Mouse (Mus musculus): ENCODE results near the gene Zfp661. TPM values are rescaled to one million over a fixed set of nuclear protein-coding genes. Genes with fewer than 3 reads are reported as not detected.
A peak's percentile ranks its signal among the peaks of the same experiment; 100 is the strongest.

The Zfp661 gene
- polyA plus RNA-seq, 1 experiment from 2014 or later = 2.5 TPM

- peak; percentile 84 for ATAC-seq (replicated peaks; ENCODE audit: extremely low read depth, insufficient read depth, low FRiP score)
- H3K36me3 ChIP-seq (ENCODE audit: control insufficient read depth, insufficient read depth) = no peaks in the 10 kb centered on the region
- peak overlapping the region; percentile 73 for H3K4me2 ChIP-seq (ENCODE audit: low read depth, low read length)
- H3K4me3 ChIP-seq (ENCODE audit: low read length) = peak overlapping the region; percentile 83
- peak overlapping the region; percentile 83 for H3K9ac ChIP-seq (ENCODE audit: low read length)
- no peak overlapping the region for H3K27ac ChIP-seq (ENCODE audit: low read length)
- under 1% methylated on average over 24 of the region's 24 CpGs for WGBS
- peaks cover 20% of the 10 kb centered on the region for H3K4me1 ChIP-seq (ENCODE audit: control insufficient read depth, insufficient read depth, low read length)
- no peaks in the 10 kb centered on the region for H3K27me3 ChIP-seq (ENCODE audit: control insufficient read depth, insufficient read depth, low read length)
- H3K9me3 ChIP-seq (replicated peaks; ENCODE audit: control insufficient read depth, low read length) = no peaks in the 10 kb centered on the region
Observed at GRCm38 (mm10) chr2:127584436-127584858, 2.4 kb downstream of the Zfp661 start.

- H3K9ac ChIP-seq (ENCODE audit: low read length) = no peak overlapping the region
- H3K9me3 ChIP-seq (replicated peaks; ENCODE audit: control insufficient read depth, low read length) = peaks cover 11% of the 10 kb centered on the region
- H3K27ac ChIP-seq (ENCODE audit: low read length) = no peak overlapping the region
- 59% methylated on average over 1 of the region's 1 CpGs for WGBS
- H3K27me3 ChIP-seq (ENCODE audit: control insufficient read depth, insufficient read depth, low read length) = no peaks in the 10 kb centered on the region
- peaks cover 10% of the 10 kb centered on the region for H3K36me3 ChIP-seq (ENCODE audit: control insufficient read depth, insufficient read depth)
- ATAC-seq (replicated peaks; ENCODE audit: extremely low read depth, insufficient read depth, low FRiP score) = no peak
- no peak overlapping the region for H3K4me3 ChIP-seq (ENCODE audit: low read length)
- no peak overlapping the region for H3K4me2 ChIP-seq (ENCODE audit: low read depth, low read length)
- H3K4me1 ChIP-seq (ENCODE audit: control insufficient read depth, insufficient read depth, low read length) = no peaks in the 10 kb centered on the region
Observed at GRCm38 (mm10) chr2:127573322-127573721, 13.6 kb downstream of the Zfp661 start.

- Histone ChIP-seq H3K9ac (ENCODE audit: low read length) (no peak overlapping the region), H3K27me3 (ENCODE audit: control insufficient read depth, insufficient read depth, low read length) (peaks cover 8% of the 10 kb centered on the region; the same call in 1 of the 2 replicates), H3K36me3 (ENCODE audit: control insufficient read depth, insufficient read depth) (no peaks in the 10 kb centered on the region), H3K4me2 (ENCODE audit: low read depth, low read length) (peak overlapping the region; percentile 36; the same call in 1 of the 2 replicates), H3K4me1 (ENCODE audit: control insufficient read depth, insufficient read depth, low read length) (peaks cover 2% of the 10 kb centered on the region; the same call in 1 of the 2 replicates), H3K4me3 (ENCODE audit: low read length) (0 out of 2 replicates have a peak overlapping the region, but pooled peaks have one; percentile 15), H3K27ac (ENCODE audit: low read length) (no peak overlapping the region), H3K9me3 (replicated peaks; ENCODE audit: control insufficient read depth, low read length) (no peaks in the 10 kb centered on the region)
- 17% methylated on average over 18 of the region's 18 CpGs for WGBS
- ATAC-seq (replicated peaks; ENCODE audit: extremely low read depth, insufficient read depth, low FRiP score) = peak; percentile 88
Observed at GRCm38 (mm10) chr2:127559070-127559966, 27.6 kb downstream of the Zfp661 start.

- ATAC-seq (replicated peaks; ENCODE audit: extremely low read depth, insufficient read depth, low FRiP score) = no peak
- Histone ChIP-seq H3K36me3 (ENCODE audit: control insufficient read depth, insufficient read depth) (no peaks in the 10 kb centered on the region), H3K27ac (ENCODE audit: low read length) (no peak overlapping the region), H3K4me2 (ENCODE audit: low read depth, low read length) (no peak overlapping the region), H3K9me3 (replicated peaks; ENCODE audit: control insufficient read depth, low read length) (no peaks in the 10 kb centered on the region), H3K4me3 (ENCODE audit: low read length) (no peak overlapping the region), H3K4me1 (ENCODE audit: control insufficient read depth, insufficient read depth, low read length) (no peaks in the 10 kb centered on the region), H3K27me3 (ENCODE audit: control insufficient read depth, insufficient read depth, low read length) (no peaks in the 10 kb centered on the region), H3K9ac (ENCODE audit: low read length) (no peak overlapping the region)
- 44% methylated on average over 5 of the region's 5 CpGs for WGBS
Observed at GRCm38 (mm10) chr2:127551078-127551477, 35.8 kb downstream of the Zfp661 start.

- H3K4me1 ChIP-seq (ENCODE audit: control insufficient read depth, insufficient read depth, low read length) = no peaks in the 10 kb centered on the region
- H3K36me3 ChIP-seq (ENCODE audit: control insufficient read depth, insufficient read depth) = no peaks in the 10 kb centered on the region
- 73% methylated on average over 1 of the region's 1 CpGs for WGBS
- H3K4me3 ChIP-seq (ENCODE audit: low read length) = no peak overlapping the region
- no peak overlapping the region for H3K9ac ChIP-seq (ENCODE audit: low read length)
- ATAC-seq (replicated peaks; ENCODE audit: extremely low read depth, insufficient read depth, low FRiP score) = no peak
- H3K4me2 ChIP-seq (ENCODE audit: low read depth, low read length) = no peak overlapping the region
- no peaks in the 10 kb centered on the region for H3K9me3 ChIP-seq (replicated peaks; ENCODE audit: control insufficient read depth, low read length)
- no peaks in the 10 kb centered on the region for H3K27me3 ChIP-seq (ENCODE audit: control insufficient read depth, insufficient read depth, low read length)
- no peak overlapping the region for H3K27ac ChIP-seq (ENCODE audit: low read length)
Observed at GRCm38 (mm10) chr2:127550446-127550845, 36.4 kb downstream of the Zfp661 start.

GRCm38 (mm10) chr2:127549711-127550110, 37.2 kb downstream of the Zfp661 start:
- Histone ChIP-seq H3K9me3 (replicated peaks; ENCODE audit: control insufficient read depth, low read length) (no peaks in the 10 kb centered on the region), H3K9ac (ENCODE audit: low read length) (no peak overlapping the region), H3K4me2 (ENCODE audit: low read depth, low read length) (no peak overlapping the region), H3K27ac (ENCODE audit: low read length) (no peak overlapping the region), H3K4me3 (ENCODE audit: low read length) (no peak overlapping the region), H3K36me3 (ENCODE audit: control insufficient read depth, insufficient read depth) (no peaks in the 10 kb centered on the region), H3K4me1 (ENCODE audit: control insufficient read depth, insufficient read depth, low read length) (no peaks in the 10 kb centered on the region), H3K27me3 (ENCODE audit: control insufficient read depth, insufficient read depth, low read length) (no peaks in the 10 kb centered on the region)
- no peak for ATAC-seq (replicated peaks; ENCODE audit: extremely low read depth, insufficient read depth, low FRiP score)

- 53% methylated on average over 5 of the region's 5 CpGs for WGBS
- Histone ChIP-seq H3K36me3 (ENCODE audit: control insufficient read depth, insufficient read depth) (no peaks in the 10 kb centered on the region), H3K27me3 (ENCODE audit: control insufficient read depth, insufficient read depth, low read length) (0 out of 2 replicates have a peak, but pooled peaks cover 3% of the 10 kb centered on the region), H3K27ac (ENCODE audit: low read length) (no peak overlapping the region), H3K4me1 (ENCODE audit: control insufficient read depth, insufficient read depth, low read length) (no peaks in the 10 kb centered on the region), H3K9ac (ENCODE audit: low read length) (no peak overlapping the region), H3K9me3 (replicated peaks; ENCODE audit: control insufficient read depth, low read length) (no peaks in the 10 kb centered on the region), H3K4me2 (ENCODE audit: low read depth, low read length) (no peak overlapping the region), H3K4me3 (ENCODE audit: low read length) (no peak overlapping the region)
- no peak for ATAC-seq (replicated peaks; ENCODE audit: extremely low read depth, insufficient read depth, low FRiP score)
Observed at GRCm38 (mm10) chr2:127548342-127549074, 38.4 kb downstream of the Zfp661 start.

GRCm38 (mm10) chr2:127541697-127542096, 45.2 kb downstream of the Zfp661 start:
- Histone ChIP-seq H3K36me3 (ENCODE audit: control insufficient read depth, insufficient read depth) (no peaks in the 10 kb centered on the region), H3K27ac (ENCODE audit: low read length) (no peak overlapping the region), H3K4me3 (ENCODE audit: low read length) (no peak overlapping the region), H3K4me2 (ENCODE audit: low read depth, low read length) (no peak overlapping the region), H3K9me3 (replicated peaks; ENCODE audit: control insufficient read depth, low read length) (no peaks in the 10 kb centered on the region), H3K4me1 (ENCODE audit: control insufficient read depth, insufficient read depth, low read length) (no peaks in the 10 kb centered on the region), H3K27me3 (ENCODE audit: control insufficient read depth, insufficient read depth, low read length) (peaks cover 37% of the 10 kb centered on the region), H3K9ac (ENCODE audit: low read length) (no peak overlapping the region)
- no peak for ATAC-seq (replicated peaks; ENCODE audit: extremely low read depth, insufficient read depth, low FRiP score)
- WGBS = 67% methylated on average over 2 of the region's 2 CpGs

GRCm38 (mm10) chr2:127541185-127541584, 45.7 kb downstream of the Zfp661 start, which contains the start of gene Prom2:
TSS of gene Prom2 (minus strand) at chr2:127541467.
- peak within 1 kb of the TSS; percentile 40; the same call in 1 of the 2 replicates for H3K4me2 ChIP-seq (ENCODE audit: low read depth, low read length)
- H3K9me3 ChIP-seq (replicated peaks; ENCODE audit: control insufficient read depth, low read length) = no peaks in the 10 kb centered on the region
- no peak within 1 kb of the TSS for H3K4me3 ChIP-seq (ENCODE audit: low read length)
- ATAC-seq (replicated peaks; ENCODE audit: extremely low read depth, insufficient read depth, low FRiP score) = no peak
- no peaks in the 10 kb centered on the region for H3K4me1 ChIP-seq (ENCODE audit: control insufficient read depth, insufficient read depth, low read length)
- no peak within 1 kb of the TSS for H3K27ac ChIP-seq (ENCODE audit: low read length)
- no peak within 1 kb of the TSS for H3K9ac ChIP-seq (ENCODE audit: low read length)
- H3K36me3 ChIP-seq (ENCODE audit: control insufficient read depth, insufficient read depth) = no peaks in the 10 kb centered on the region
- H3K27me3 ChIP-seq (ENCODE audit: control insufficient read depth, insufficient read depth, low read length) = peaks cover 37% of the 10 kb centered on the region
- 8% methylated on average over 28 of the region's 29 CpGs for WGBS

All from heart, embryonic 16.5 days (tissue).